Mouse (Mus musculus) liver, postnatal 0 days (tissue): ENCODE measurements at regions not wholly inside any gene's neighbourhood (a gene's known extent, or its start where the extent isn't known, plus 50 kb on each side); places are given as distances from the start of the nearest gene placed in this dataset.
"Not testable (repeated sequence)": the region's sequence is repeated elsewhere in the genome, so short reads cannot be mapped to it uniquely, and the experiment has no call there.

Experiments used
- CTCF ChIP-seq: sonication (generic); IDR thresholded peaks from 2 replicates; pipeline ENCODE4 v1.5.1; 2016; ENCODE audit warnings: antibody characterized with exemption, low read depth
- EP300 ChIP-seq: IDR thresholded peaks from 2 replicates; pipeline ENCODE4 v1.6.1; 2016; ENCODE audit warnings: antibody characterized with exemption, low read depth, mild to moderate bottlenecking

GRCm38 (mm10) chr3:138650671-138651070 is 91.3 kb upstream of the Tspan5 start:
- TF ChIP-seq CTCF, EP300: not testable (repeated sequence)
